Mouse (Mus musculus) kidney, adult 2 months (tissue): ENCODE results near the gene Spire2.

Source experiments
- CTCF ChIP-seq: fragments of 200-500 bp; conservative IDR thresholded peaks from 2 replicates; pipeline ENCODE4 v1.5.1; 2011; ENCODE audit warnings: low read depth, mild to moderate bottlenecking, control low read depth, low read length, moderate library complexity, mixed read lengths; ENCODE audit not compliant: insufficient read depth, insufficient read length
- POLR2A ChIP-seq: fragments of 200-500 bp; IDR thresholded peaks from one replicate; pipeline ENCODE4 v1.6.1; 2011; ENCODE audit warnings: low read depth, low read length, control low read depth

GRCm38 (mm10) chr8:123353216-123353615 lies 20.7 kb downstream of the Spire2 start:
- TF ChIP-seq POLR2A (no peak), CTCF (no peak)
